Mouse (Mus musculus): ENCODE results near the gene Il17c.

GRCm38 (mm10) chr8:122375320-122375719 is 46.5 kb upstream of the Il17c start:
- TF ChIP-seq POU5F1 (IDR thresholded peaks at IDR 0.05; ENCODE audit: borderline replicate concordance, low read length) = no peak
- no peak for TF ChIP-seq CTCF (conservative IDR thresholded peaks at IDR 0.05; ENCODE audit: low read length)
